Mouse (Mus musculus) thymus, adult 2 months (tissue): ENCODE results near the gene Vmn1r50. TPM values are rescaled to one million over a fixed set of nuclear protein-coding genes. Genes with fewer than 3 reads are reported as not detected.
"Not testable (repeated sequence)": the region's sequence is repeated elsewhere in the genome, so short reads cannot be mapped to it uniquely, and the experiment has no call there.

Experiments
- DNase-seq: peaks from one replicate; pipeline ENCODE4 v3.0.0; 2021
- H3K27ac ChIP-seq: fragments of 200-500 bp; 2 replicates; pipeline ENCODE4 v1.5.1; 2012; ENCODE audit warnings: low read length, control low read depth; ENCODE audit not compliant: control insufficient read depth, insufficient read depth
- H3K27me3 ChIP-seq: fragments of 200-500 bp; 2 replicates; pipeline ENCODE4 v1.6.1; 2012; ENCODE audit warnings: mild to moderate bottlenecking, low read length, moderate library complexity, mixed read lengths; ENCODE audit not compliant: control insufficient read depth, insufficient read depth
- H3K36me3 ChIP-seq: fragments of 200-500 bp; 2 replicates; pipeline ENCODE4 v1.6.1; 2012; ENCODE audit warnings: mild to moderate bottlenecking, low read length, moderate library complexity; ENCODE audit not compliant: control insufficient read depth, insufficient read depth
- H3K4me1 ChIP-seq: fragments of 200-500 bp; replicated peaks from 2 replicates; pipeline ENCODE4 v1.6.1; 2012; ENCODE audit warnings: low read length; ENCODE audit not compliant: control insufficient read depth, insufficient read depth
- H3K4me3 ChIP-seq: fragments of 200-500 bp; 2 replicates; pipeline ENCODE4 v1.5.1; 2012; ENCODE audit warnings: mild to moderate bottlenecking, low read length, control low read depth, moderate library complexity; ENCODE audit not compliant: control insufficient read depth, insufficient read depth
- CTCF ChIP-seq: fragments of 200-500 bp; IDR thresholded peaks from 2 replicates; pipeline ENCODE4 v1.5.1; 2012; ENCODE audit warnings: mild to moderate bottlenecking, control low read depth, low read length, moderate library complexity, borderline replicate concordance; ENCODE audit not compliant: control insufficient read depth, poor library complexity, insufficient read depth; ENCODE audit errors: extremely low read depth
- POLR2A ChIP-seq: fragments of 200-500 bp; IDR thresholded peaks from 2 replicates; pipeline ENCODE4 v1.6.1; 2012; ENCODE audit warnings: mild to moderate bottlenecking, low read length, control low read depth, moderate library complexity; ENCODE audit not compliant: control insufficient read depth, poor library complexity, insufficient read depth; ENCODE audit errors: extremely low read depth
- WGBS: fragments of 180-500 bp; shearing (Covaris S2); methylation state at CpG from one replicate; pipeline ENCODE4 v1.1.7; 2018; 5-methylcytosine and 5-hydroxymethylcytosine counted together
- polyA plus RNA-seq: library from polyadenylated mRNA; depleted of rRNA; stranded (reverse); fragments of >200 nt; gene quantifications from 2 replicates; pipeline ENCODE4 v1.2.3, GENCODE M21; 2012; rRNA removed

Gene Vmn1r50
- not detected in 2 replicates for polyA plus RNA-seq

- no peak for TF ChIP-seq CTCF
- TF ChIP-seq POLR2A = no peak
- no peak within 1 kb of the TSS for H3K27ac ChIP-seq
- DNase-seq = no peak
- H3K36me3 ChIP-seq = no peaks in the 10 kb centered on the region
- no peak within 1 kb of the TSS for H3K4me3 ChIP-seq
- WGBS = 54% methylated on average over 2 of the region's 2 CpGs
- no peaks in the 10 kb centered on the region for H3K4me1 ChIP-seq
- H3K27me3 ChIP-seq = no peaks in the 10 kb centered on the region
These were observed at the start of gene Vmn1r50 for GRCm38 (mm10) chr6:90101130-90101529. Gene Vmn1r50, plus strand, starts transcription at chr6:90101430.

GRCm38 (mm10) chr6:90078406-90078805, 22.8 kb upstream of the Vmn1r50 start, which contains the start of gene Vmn1r49:
Gene Vmn1r49, minus strand, starts transcription at chr6:90078506.
- no peak within 1 kb of the TSS for H3K4me3 ChIP-seq
- 88% methylated on average over 4 of the region's 4 CpGs for WGBS
- DNase-seq = no peak
- no peak within 1 kb of the TSS for H3K27ac ChIP-seq
- no peaks in the 10 kb centered on the region for H3K27me3 ChIP-seq
- no peaks in the 10 kb centered on the region for H3K4me1 ChIP-seq
- TF ChIP-seq POLR2A (no peak), CTCF (no peak)
- no peaks in the 10 kb centered on the region for H3K36me3 ChIP-seq

- WGBS = 99% methylated on average over 2 of the region's 2 CpGs
- Histone ChIP-seq H3K36me3 (no peaks in the 10 kb centered on the region), H3K27me3 (no peaks in the 10 kb centered on the region)
These were observed 664 bp upstream of the Vmn1r50 start for GRCm38 (mm10) chr6:90100566-90100965.

GRCm38 (mm10) chr6:90122296-90122695, 21.1 kb downstream of the Vmn1r50 start, which contains the start of gene Vmn1r51:
Gene Vmn1r51, plus strand, starts transcription at chr6:90122596.
- 93% methylated on average over 1 of the region's 1 CpGs for WGBS
- H3K4me1 ChIP-seq, H3K36me3 ChIP-seq, H3K27me3 ChIP-seq, H3K27ac ChIP-seq, DNase-seq, H3K4me3 ChIP-seq: not testable (repeated sequence)

More at GRCm38 (mm10) chr6:90100566-90100965, 664 bp upstream of the Vmn1r50 start:
- Histone ChIP-seq H3K4me3 (no peak overlapping the region), H3K4me1 (no peaks in the 10 kb centered on the region), H3K27ac (no peak overlapping the region)
- no peak for DNase-seq
- TF ChIP-seq CTCF (no peak), POLR2A (no peak)

Other genes with a start within 250 kb of the Vmn1r50 start
- gene Vmn1r42, start 225.0 kb upstream of the Vmn1r50 start, polyA plus RNA-seq = not detected in 2 replicates
- not detected in 2 replicates for gene Vmn1r43, start 225.0 kb upstream of the Vmn1r50 start, polyA plus RNA-seq
- gene Vmn1r44, start 217.8 kb upstream of the Vmn1r50 start, polyA plus RNA-seq = not detected in 2 replicates
- not detected in 2 replicates for gene Vmn1r45, start 160.8 kb upstream of the Vmn1r50 start, polyA plus RNA-seq
- gene Vmn1r46, start 132.1 kb upstream of the Vmn1r50 start, polyA plus RNA-seq = not detected in 2 replicates
- not detected in 2 replicates for gene Vmn1r47, start 85.3 kb upstream of the Vmn1r50 start, polyA plus RNA-seq
- not detected in 2 replicates for gene Vmn1r48, start 64.6 kb upstream of the Vmn1r50 start, polyA plus RNA-seq
- not detected in 2 replicates for gene Vmn1r49, start 22.9 kb upstream of the Vmn1r50 start, polyA plus RNA-seq
- gene Vmn1r51, start 21.2 kb downstream of the Vmn1r50 start, polyA plus RNA-seq = not detected in 2 replicates
- not detected in 2 replicates for gene Vmn1r52, start 73.4 kb downstream of the Vmn1r50 start, polyA plus RNA-seq
- gene V1ra8, start 101.4 kb downstream of the Vmn1r50 start, polyA plus RNA-seq = not detected in 2 replicates
- gene Vmn1r53, start 123.0 kb downstream of the Vmn1r50 start, polyA plus RNA-seq = not detected in 2 replicates
- not detected in 2 replicates for gene Vmn1r54, start 144.9 kb downstream of the Vmn1r50 start, polyA plus RNA-seq
- gene BC048671, start 199.8 kb downstream of the Vmn1r50 start, polyA plus RNA-seq = not detected in 2 replicates
- gene Chst13, start 223.8 kb downstream of the Vmn1r50 start, polyA plus RNA-seq = 0.50 and 0.57 TPM in 2 replicates
- 0.09 and 1.1 TPM in 2 replicates for gene Uroc1, start 231.9 kb downstream of the Vmn1r50 start, polyA plus RNA-seq